Mouse (Mus musculus) monocyte, adult 5-6 weeks (primary cell): ENCODE results near the gene Ccdc17. TPM values are rescaled to one million over a fixed set of nuclear protein-coding genes. Genes with fewer than 3 reads are reported as not detected.
A peak's percentile ranks its signal among the peaks of the same experiment; 100 is the strongest.

Source experiments
- ATAC-seq: fragments of 153-309, 156-312 bp; replicated peaks from 2 replicates; pipeline ENCODE4 v1.8.0; 2017; ENCODE audit warnings: mild to moderate bottlenecking; ENCODE audit not compliant: low TSS enrichment, insufficient number of reproducible peaks, severe bottlenecking, poor library complexity, low FRiP score
- total RNA-seq: library from RNA; stranded (forward); fragments of 200-1000, 200-491, 200-594 nt; gene quantifications from 3 replicates; pipeline ENCODE4 v1.2.3, GENCODE M21; 2017

Gene Ccdc17
- 4.8 to 9.3 TPM (median 5.5 TPM) in 3 replicates for total RNA-seq

DNA sequence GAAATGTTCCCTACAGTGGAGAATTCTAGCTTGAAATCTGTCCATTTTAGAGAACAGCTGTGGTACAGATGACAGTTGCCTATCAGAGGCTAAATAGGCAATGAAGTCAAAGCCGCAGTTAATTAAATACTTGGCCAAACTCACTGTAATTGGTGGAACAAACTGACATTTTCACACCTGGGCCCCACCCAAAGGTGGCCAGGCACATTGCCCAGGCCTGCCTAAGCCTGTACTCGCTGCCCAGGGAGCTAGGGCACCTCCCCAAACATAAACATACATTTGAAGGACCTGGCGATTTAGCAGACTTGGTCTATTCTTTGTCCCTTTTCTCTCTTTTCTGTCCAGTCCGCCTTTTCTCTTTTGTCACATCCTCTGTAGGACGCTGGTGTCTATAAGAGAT, at the start of gene Ccdc17:
TSS of gene Ccdc17 (plus strand) at position 276 of the 400 bp plus-strand sequence.
- no peak for ATAC-seq

DNA sequence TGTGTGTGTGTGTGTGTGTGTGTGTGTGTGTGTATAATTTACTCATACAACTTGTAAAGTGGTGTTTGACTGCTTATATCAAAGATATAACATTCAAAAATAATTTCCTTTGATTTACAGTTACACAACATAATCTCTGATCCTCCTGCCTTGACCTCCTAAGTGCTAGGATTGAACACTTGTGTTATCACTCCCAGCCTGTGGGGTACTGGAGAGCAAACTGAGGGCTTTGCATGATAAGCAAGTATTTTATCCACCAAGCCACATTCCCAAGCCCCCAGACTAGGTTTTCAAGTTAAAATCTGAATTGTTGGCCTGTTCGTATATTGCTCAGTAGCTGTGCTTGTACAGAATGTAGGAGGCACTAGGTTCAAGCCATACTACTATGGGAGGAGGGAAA, 46.0 kb upstream of the Ccdc17 start:
- no peak for ATAC-seq

DNA sequence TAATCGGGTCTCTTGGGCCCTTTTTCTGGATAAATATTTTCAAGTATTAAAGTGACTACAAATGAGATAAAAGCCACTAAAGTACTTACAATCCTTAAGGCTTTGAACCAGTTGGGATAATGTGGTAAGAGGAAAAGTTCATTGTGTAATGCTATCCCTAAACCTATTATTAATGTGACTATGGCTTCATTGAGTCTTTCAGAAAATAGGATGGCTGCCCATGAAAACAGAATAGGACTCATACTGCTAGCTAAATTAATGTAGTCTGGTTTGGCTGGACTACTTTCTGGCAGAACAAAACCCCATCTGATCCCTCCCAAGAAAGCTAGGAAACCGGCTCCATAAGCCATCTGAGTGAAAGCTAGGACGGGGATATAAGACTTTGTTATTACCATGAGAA, 43.4 kb upstream of the Ccdc17 start:
- no peak for ATAC-seq

- ATAC-seq: peak; percentile 19
Observed at GRCm38 (mm10) chr4:116555413-116556300, 40.8 kb upstream of the Ccdc17 start, which contains the start of gene Tmem69. Gene Tmem69, minus strand, starts transcription at chr4:116555936.

DNA sequence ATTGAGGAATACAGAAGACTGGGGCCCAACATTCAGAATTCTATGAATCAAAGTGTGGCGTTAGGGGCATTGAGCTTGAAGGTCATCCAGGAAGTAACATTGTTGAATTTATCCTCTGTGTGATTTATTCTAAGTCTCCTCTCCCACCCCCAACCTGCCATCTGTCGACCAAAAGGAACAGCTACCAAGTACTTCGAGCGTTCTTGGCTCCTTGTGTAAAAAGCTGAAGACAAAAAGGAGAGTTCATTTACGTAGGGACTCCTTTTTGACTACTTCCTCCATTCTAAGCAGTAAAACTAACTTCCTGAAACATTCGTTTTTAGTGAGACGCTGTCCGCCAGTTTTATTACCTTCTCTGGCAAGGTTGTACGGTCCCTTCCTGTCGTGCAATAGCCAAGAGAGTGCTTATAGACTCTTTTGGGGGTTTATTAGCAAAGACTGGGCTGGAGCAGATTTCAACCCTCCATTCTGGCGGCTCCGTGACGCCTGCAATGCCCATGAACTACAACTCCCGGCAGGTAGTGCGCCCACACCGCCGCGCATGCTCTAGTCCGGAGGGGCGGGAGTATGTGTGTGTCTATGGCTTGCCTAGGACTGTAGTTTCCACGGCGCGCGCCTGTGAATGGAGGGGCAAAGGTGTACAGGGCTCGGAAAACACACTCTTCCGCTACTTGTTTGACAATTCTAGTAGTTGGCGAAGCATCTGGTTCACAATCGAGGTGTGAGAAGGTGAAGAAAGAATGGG, 39.7 kb upstream of the Ccdc17 start:
- ATAC-seq: peak; percentile 91

DNA sequence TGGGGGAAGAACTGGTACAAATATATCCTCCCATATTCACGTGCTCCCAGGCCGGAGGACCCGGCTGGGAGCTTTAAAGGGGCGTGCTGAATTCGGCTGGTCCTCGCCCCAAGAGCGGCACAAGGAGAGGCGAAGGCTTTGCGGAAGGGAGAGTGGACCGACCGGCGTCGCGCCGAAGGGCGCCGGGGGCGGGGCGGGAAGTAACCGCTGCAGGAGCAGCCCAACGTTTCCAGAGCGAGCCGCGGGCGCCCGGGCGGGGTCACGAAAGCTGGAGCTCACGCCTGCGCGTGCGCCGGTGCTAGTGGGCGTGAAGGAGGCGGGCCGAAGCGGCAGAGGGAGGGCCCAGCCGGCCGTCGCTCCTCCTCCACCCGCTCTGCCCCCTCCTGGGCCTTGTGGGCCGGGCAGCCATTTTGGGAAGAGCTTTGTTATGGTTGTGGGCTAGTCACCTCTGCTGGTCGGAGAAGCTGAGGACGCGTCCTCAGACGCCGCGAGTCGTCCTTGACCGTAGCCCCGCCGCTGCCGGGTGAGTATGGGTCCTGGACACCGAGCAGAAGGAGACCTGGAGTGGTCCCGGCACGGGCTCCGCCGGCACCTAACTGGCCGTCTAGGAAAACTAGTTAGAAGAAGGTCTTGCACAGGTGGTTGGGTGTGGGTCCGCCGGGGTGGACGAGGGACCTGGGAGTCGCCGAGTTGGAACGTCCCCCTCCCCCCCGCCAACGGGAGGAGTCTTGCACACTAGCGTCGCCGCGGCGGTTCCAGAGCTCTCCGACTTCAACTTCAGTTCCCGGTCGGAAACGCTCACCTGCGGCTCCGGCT, 38.9 kb upstream of the Ccdc17 start, which contains the start of gene Gpbp1l1:
TSS of gene Gpbp1l1 (plus strand) at position 353 of the 816 bp plus-strand sequence.
- ATAC-seq: peak; percentile 86

DNA sequence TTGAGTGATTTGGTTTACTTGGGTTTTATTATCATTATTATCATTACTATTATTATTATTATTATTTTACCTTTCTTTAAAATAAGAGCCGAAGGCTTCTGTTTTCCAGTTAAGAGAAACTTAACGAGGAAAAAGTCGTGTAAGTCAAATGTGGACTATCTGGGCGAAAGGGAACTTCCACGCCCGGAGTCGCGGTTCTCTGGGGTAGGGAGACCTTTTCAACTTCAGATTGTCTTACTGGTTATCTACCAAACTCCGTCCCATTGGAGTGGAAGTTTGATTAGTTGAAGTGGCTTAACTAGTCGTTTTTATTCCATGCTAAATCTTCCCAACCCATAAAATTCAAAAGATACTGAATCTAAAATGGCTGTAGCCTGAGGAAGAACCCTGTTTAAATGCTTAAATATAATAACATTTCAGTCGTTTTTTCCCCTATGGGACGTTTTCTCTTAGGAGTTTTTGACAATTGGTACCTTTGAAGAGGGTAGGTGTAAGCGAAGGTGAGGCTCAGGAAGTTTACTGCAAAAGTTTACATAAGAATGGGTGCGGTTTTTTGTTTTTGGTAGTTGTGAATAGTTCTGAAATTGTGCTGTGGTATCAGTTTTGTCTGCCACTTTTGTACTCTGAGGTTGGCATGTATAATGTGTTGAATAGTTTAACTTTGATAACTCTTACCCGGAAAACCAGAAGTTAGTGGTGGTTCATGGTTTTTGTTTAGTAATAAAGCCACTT, 38.1 kb upstream of the Ccdc17 start:
- no peak for ATAC-seq

DNA sequence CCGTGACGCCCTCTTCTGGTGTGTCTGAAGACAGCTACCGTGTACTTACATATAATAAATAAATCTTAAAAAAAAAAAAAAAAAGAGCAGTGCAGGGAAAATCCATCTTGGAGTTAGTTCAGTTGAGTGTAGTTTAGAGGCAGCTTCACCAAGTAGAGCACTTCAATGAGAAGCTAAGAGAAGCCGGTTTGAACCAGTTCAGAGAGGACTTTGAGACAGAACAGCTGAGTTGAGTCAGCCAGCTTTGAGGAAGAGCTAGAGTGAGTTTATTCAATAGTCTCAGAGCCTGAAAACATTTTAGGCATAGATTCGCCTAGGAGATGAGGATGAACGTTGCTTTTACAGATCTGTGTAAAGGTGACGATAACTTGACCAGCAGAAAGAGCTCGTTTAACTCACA, 661 bp upstream of the Ccdc17 start:
- no peak for ATAC-seq

DNA sequence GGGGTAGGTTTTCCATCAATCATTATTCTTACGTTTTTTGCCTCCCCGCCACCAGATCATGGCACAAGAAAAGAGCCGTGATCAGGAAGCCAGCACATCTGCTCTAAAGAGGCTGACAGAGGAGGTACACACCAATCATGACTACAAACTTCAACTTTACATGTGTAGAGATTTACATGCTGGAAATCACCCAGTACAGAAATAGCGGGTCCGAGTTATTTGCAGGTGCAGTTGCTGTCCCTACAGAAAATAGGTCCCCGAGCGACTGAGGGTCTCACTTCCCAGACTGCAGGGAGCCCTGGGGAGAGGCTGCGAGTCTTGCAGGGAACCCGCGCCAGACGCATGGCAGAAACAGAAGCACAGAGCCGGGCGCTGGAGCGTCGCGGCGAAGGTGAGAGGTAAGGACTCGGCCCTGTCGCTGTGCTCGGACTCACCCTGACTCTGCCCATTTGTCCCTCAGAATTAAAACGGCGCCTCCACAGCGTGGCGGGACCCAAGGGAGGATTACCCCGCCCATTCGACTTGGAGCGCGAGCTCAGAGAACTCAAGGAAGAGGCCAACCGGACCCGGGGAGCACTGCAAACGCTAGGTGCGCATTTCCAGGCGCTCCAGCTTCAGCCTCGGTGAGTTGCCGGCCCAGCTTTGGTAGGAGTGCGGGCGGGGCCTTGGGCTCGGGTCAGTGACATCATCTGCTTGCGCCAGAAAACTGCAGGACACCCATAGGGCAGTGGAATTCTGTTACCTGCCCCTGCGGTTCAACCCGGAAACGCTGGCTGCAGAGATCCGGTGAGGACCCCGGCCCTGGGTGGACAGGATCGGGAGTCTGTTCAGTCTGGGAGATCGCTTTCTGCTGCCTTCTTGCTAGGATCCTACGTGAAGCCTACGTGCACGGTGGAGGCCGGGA, 776 bp downstream of the Ccdc17 start:
- ATAC-seq: peak; percentile 91

GRCm38 (mm10) chr4:116612621-116613020, 16.2 kb downstream of the Ccdc17 start:
- no peak for ATAC-seq

DNA sequence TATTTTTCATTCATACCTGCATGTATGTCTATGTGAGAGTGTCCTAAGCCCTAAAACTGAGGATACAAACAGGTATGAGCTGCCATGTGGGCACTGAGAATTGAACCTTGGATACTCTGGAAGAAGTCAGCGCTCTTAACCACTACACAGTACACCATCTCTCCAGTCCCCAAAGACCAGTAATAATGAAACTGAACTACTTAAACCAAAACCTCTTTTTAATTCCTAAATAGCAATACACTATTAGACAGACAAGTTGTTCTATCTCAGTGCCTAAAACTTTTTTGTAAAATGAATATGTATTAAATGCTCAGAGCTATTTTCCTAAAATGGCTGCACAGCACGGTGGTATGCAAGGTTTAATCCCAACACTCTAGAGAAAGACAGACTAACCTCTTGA, 18.8 kb downstream of the Ccdc17 start:
- no peak for ATAC-seq

DNA sequence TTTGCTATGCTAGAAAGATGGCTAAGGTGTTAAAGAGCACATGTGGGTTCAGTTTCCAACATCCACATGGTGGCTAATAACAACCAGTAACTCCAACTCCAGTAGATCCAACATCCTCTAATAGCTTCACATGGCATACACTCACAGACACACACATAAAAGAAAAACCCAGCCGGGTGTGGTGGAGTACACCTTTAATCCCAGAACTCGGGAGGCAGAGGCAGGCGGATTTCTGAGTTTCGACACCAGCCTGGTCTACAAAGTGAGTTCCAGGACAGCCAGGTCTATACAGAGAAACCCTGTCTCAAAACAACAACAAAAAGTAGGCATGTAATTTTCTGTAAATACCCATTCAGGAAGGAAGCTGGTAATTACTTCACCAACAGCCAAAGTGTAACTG, 28.4 kb downstream of the Ccdc17 start:
- ATAC-seq: no peak

- peak; percentile 57 for ATAC-seq
Observed at GRCm38 (mm10) chr4:116626658-116627358, 30.4 kb downstream of the Ccdc17 start.

GRCm38 (mm10) chr4:116627359-116627716, 30.9 kb downstream of the Ccdc17 start:
- peak; percentile 88 for ATAC-seq

GRCm38 (mm10) chr4:116627722-116628662, 31.5 kb downstream of the Ccdc17 start, which contains the start of gene Nasp:
Gene Nasp, minus strand, starts transcription at chr4:116627941.
- peak; percentile 85 for ATAC-seq

GRCm38 (mm10) chr4:116635197-116635596, 38.7 kb downstream of the Ccdc17 start:
- no peak for ATAC-seq
